Mouse (Mus musculus) heart, embryonic 13.5 days (tissue): ENCODE measurements around the gene Cdca8. TPM values are rescaled to one million over a fixed set of nuclear protein-coding genes. Genes with fewer than 3 reads are reported as not detected.
"Not testable (repeated sequence)": the region's sequence is repeated elsewhere in the genome, so short reads cannot be mapped to it uniquely, and the experiment has no call there.

Experiments
- ATAC-seq: fragments of 200-750 bp; cut with Nextera tagmentation; 2 replicates; pipeline ENCODE4 v1.8.0; 2017; ENCODE audit warnings: moderate TSS enrichment; ENCODE audit not compliant: insufficient number of reproducible peaks, low FRiP score, low TSS enrichment; ENCODE audit errors: extremely low read depth
- H3K27ac ChIP-seq: fragments of 300-500 bp; sonication (generic); replicated peaks from 2 replicates; pipeline ENCODE4 v1.5.1; 2015; ENCODE audit warnings: moderate library complexity, mild to moderate bottlenecking, inconsistent platforms
- H3K27me3 ChIP-seq: fragments of 300-500 bp; sonication (generic); replicated peaks from 2 replicates; pipeline ENCODE4 v1.6.1; 2015; ENCODE audit warnings: mild to moderate bottlenecking, inconsistent platforms
- H3K36me3 ChIP-seq: fragments of 300-500 bp; sonication (generic); 2 replicates; pipeline ENCODE4 v1.6.1; 2015; ENCODE audit warnings: mild to moderate bottlenecking, inconsistent platforms
- H3K4me1 ChIP-seq: fragments of 300-500 bp; sonication (generic); 2 replicates; pipeline ENCODE4 v1.6.1; 2015; ENCODE audit warnings: inconsistent platforms
- H3K4me2 ChIP-seq: fragments of 300-500 bp; sonication (generic); 2 replicates; pipeline ENCODE4 v1.6.1; 2015; ENCODE audit warnings: inconsistent platforms, mild to moderate bottlenecking, moderate library complexity
- H3K4me3 ChIP-seq: fragments of 300-500 bp; sonication (generic); 2 replicates; pipeline ENCODE4 v1.5.1; 2015; ENCODE audit warnings: moderate library complexity, mild to moderate bottlenecking, inconsistent platforms
- H3K9ac ChIP-seq: fragments of 300-500 bp; sonication (generic); 2 replicates; pipeline ENCODE4 v1.6.1; 2015; ENCODE audit warnings: inconsistent platforms, mild to moderate bottlenecking, moderate library complexity
- H3K9me3 ChIP-seq: fragments of 300-500 bp; sonication (generic); 2 replicates; pipeline ENCODE4 v1.6.1; 2016; ENCODE audit warnings: inconsistent platforms
- WGBS: fragments of 180-500 bp; shearing (Covaris S2); methylation state at CpG from one replicate; pipeline ENCODE4 v1.1.7; 2015; ENCODE audit warnings: mixed read lengths; 5-methylcytosine and 5-hydroxymethylcytosine counted together
- polyA plus RNA-seq: library from polyadenylated mRNA; unstranded; fragments of >200 nt; fragmentation: Nextera tagmentation; extraction: Ambion mirVana; gene quantifications from 2 replicates; pipeline ENCODE4 v1.2.1, GENCODE M21; 2015

The Cdca8 gene
- polyA plus RNA-seq, result 111 and 113 TPM in 2 replicates

- not testable (repeated sequence) for ATAC-seq, H3K27me3 ChIP-seq, H3K9me3 ChIP-seq, H3K9ac ChIP-seq, H3K27ac ChIP-seq
- Histone ChIP-seq H3K36me3 (peaks cover 44% of the 10 kb centered on the region), H3K4me2 (peak within 1 kb of the TSS; percentile 85; the same call in 1 of the 2 replicates), H3K4me3 (0 out of 2 replicates have a peak within 1 kb of the TSS, but pooled peaks have one; percentile 78), H3K4me1 (peaks cover 25% of the 10 kb centered on the region)
- 91% methylated on average over 4 of the region's 4 CpGs for WGBS
Observed at GRCm38 (mm10) chr4:124939211-124939610, at the start of gene Cdca8. Gene Cdca8, minus strand, starts transcription at chr4:124939311.

- peaks cover 98% of the 10 kb centered on the region for H3K27me3 ChIP-seq
- H3K4me2 ChIP-seq, result peak overlapping the region; percentile 38
- no peaks in the 10 kb centered on the region for H3K36me3 ChIP-seq
- no peak overlapping the region for H3K27ac ChIP-seq
- no peak for ATAC-seq
- no peaks in the 10 kb centered on the region for H3K9me3 ChIP-seq
- peaks cover 43% of the 10 kb centered on the region for H3K4me1 ChIP-seq
- peak overlapping the region; percentile 6; the same call in 1 of the 2 replicates for H3K4me3 ChIP-seq
- H3K9ac ChIP-seq, result no peak overlapping the region
- WGBS, result 8% methylated on average over 9 of the region's 9 CpGs
Observed at GRCm38 (mm10) chr4:124988382-124988781, 49.3 kb upstream of the Cdca8 start.

GRCm38 (mm10) chr4:124987711-124988097 is 48.6 kb upstream of the Cdca8 start:
- Histone ChIP-seq H3K9ac (no peak overlapping the region), H3K4me1 (peaks cover 43% of the 10 kb centered on the region), H3K4me2 (peak overlapping the region; percentile 38), H3K36me3 (no peaks in the 10 kb centered on the region), H3K27me3 (peaks cover 98% of the 10 kb centered on the region), H3K27ac (no peak overlapping the region), H3K4me3 (peak overlapping the region; percentile 54; the same call in 1 of the 2 replicates), H3K9me3 (no peaks in the 10 kb centered on the region)
- no peak for ATAC-seq
- 9% methylated on average over 10 of the region's 10 CpGs for WGBS

GRCm38 (mm10) chr4:124986739-124987710 is 47.9 kb upstream of the Cdca8 start:
- WGBS, result 2% methylated on average over 50 of the region's 51 CpGs
- no peaks in the 10 kb centered on the region for H3K9me3 ChIP-seq
- H3K27me3 ChIP-seq, result peaks cover 100% of the 10 kb centered on the region
- H3K4me3 ChIP-seq, result peak overlapping the region; percentile 54
- no peak overlapping the region for H3K27ac ChIP-seq
- no peaks in the 10 kb centered on the region for H3K36me3 ChIP-seq
- peak overlapping the region; percentile 70 for H3K9ac ChIP-seq
- H3K4me1 ChIP-seq, result peaks cover 43% of the 10 kb centered on the region
- H3K4me2 ChIP-seq, result peak overlapping the region; percentile 72
- ATAC-seq, result no peak

GRCm38 (mm10) chr4:124985671-124986602 is 46.8 kb upstream of the Cdca8 start, which contains the start of gene Rspo1:
Gene Rspo1, plus strand, starts transcription at chr4:124986430.
- Histone ChIP-seq H3K9ac (peak within 1 kb of the TSS; percentile 70), H3K36me3 (no peaks in the 10 kb centered on the region)
- ATAC-seq, result no peak

GRCm38 (mm10) chr4:124984871-124985670 is 46.0 kb upstream of the Cdca8 start:
- Histone ChIP-seq H3K4me2 (peak overlapping the region; percentile 72), H3K4me3 (peak overlapping the region; percentile 54; the same call in 1 of the 2 replicates), H3K9ac (no peak overlapping the region), H3K4me1 (peaks cover 38% of the 10 kb centered on the region), H3K27ac (no peak overlapping the region), H3K27me3 (peaks cover 99% of the 10 kb centered on the region), H3K9me3 (no peaks in the 10 kb centered on the region), H3K36me3 (no peaks in the 10 kb centered on the region)
- ATAC-seq, result no peak
- 9% methylated on average over 18 of the region's 18 CpGs for WGBS

More at GRCm38 (mm10) chr4:124985671-124986602, 46.8 kb upstream of the Cdca8 start, which contains the start of gene Rspo1:
- whole genome bisulfite sequencing, result under 1% methylated on average over 49 of the region's 62 CpGs
- peaks cover 43% of the 10 kb centered on the region for H3K4me1 ChIP-seq
- peaks cover 100% of the 10 kb centered on the region for H3K27me3 ChIP-seq
- no peaks in the 10 kb centered on the region for H3K9me3 ChIP-seq
- H3K27ac ChIP-seq, result no peak within 1 kb of the TSS
- peak within 1 kb of the TSS; percentile 72 for H3K4me2 ChIP-seq
- H3K4me3 ChIP-seq, result peak within 1 kb of the TSS; percentile 54

- 19% methylated on average over 9 of the region's 9 CpGs for whole genome bisulfite sequencing
- H3K27ac ChIP-seq, result no peak overlapping the region
- no peak for ATAC-seq
- no peaks in the 10 kb centered on the region for H3K9me3 ChIP-seq
- no peak overlapping the region for H3K4me2 ChIP-seq
- peaks cover 29% of the 10 kb centered on the region for H3K4me1 ChIP-seq
- no peak overlapping the region for H3K4me3 ChIP-seq
- no peak overlapping the region for H3K9ac ChIP-seq
- peaks cover 97% of the 10 kb centered on the region for H3K27me3 ChIP-seq
- no peaks in the 10 kb centered on the region for H3K36me3 ChIP-seq
Observed at GRCm38 (mm10) chr4:124983893-124984526, 44.9 kb upstream of the Cdca8 start.

GRCm38 (mm10) chr4:124978201-124978600 is 39.1 kb upstream of the Cdca8 start:
- Histone ChIP-seq H3K9ac (no peak overlapping the region), H3K27ac (no peak overlapping the region), H3K36me3 (no peaks in the 10 kb centered on the region), H3K4me2 (no peak overlapping the region), H3K27me3 (peaks cover 71% of the 10 kb centered on the region), H3K4me3 (no peak overlapping the region), H3K9me3 (no peaks in the 10 kb centered on the region), H3K4me1 (no peaks in the 10 kb centered on the region)
- WGBS, result 24% methylated on average over 5 of the region's 5 CpGs
- no peak for ATAC-seq

GRCm38 (mm10) chr4:124973296-124973695 is 34.2 kb upstream of the Cdca8 start:
- H3K4me3 ChIP-seq, result no peak overlapping the region
- no peaks in the 10 kb centered on the region for H3K36me3 ChIP-seq
- no peak overlapping the region for H3K9ac ChIP-seq
- 70% methylated on average over 2 of the region's 2 CpGs for WGBS
- no peak overlapping the region for H3K4me2 ChIP-seq
- no peak overlapping the region for H3K27ac ChIP-seq
- ATAC-seq, result no peak
- H3K9me3 ChIP-seq, result no peaks in the 10 kb centered on the region
- peaks cover 70% of the 10 kb centered on the region for H3K27me3 ChIP-seq
- no peaks in the 10 kb centered on the region for H3K4me1 ChIP-seq

- no peak overlapping the region for H3K4me3 ChIP-seq
- H3K4me2 ChIP-seq, result no peak overlapping the region
- 34% methylated on average over 9 of the region's 9 CpGs for WGBS
- H3K27ac ChIP-seq, result no peak overlapping the region
- no peak for ATAC-seq
- peaks cover 67% of the 10 kb centered on the region for H3K27me3 ChIP-seq
- H3K36me3 ChIP-seq, result no peaks in the 10 kb centered on the region
- H3K4me1 ChIP-seq, result no peaks in the 10 kb centered on the region
- H3K9ac ChIP-seq, result no peak overlapping the region
- H3K9me3 ChIP-seq, result no peaks in the 10 kb centered on the region
Observed at GRCm38 (mm10) chr4:124972316-124972715, 33.2 kb upstream of the Cdca8 start.
